Mouse (Mus musculus) urinary bladder, postnatal 25 days (tissue): ENCODE results near the gene Olfr393.

Source experiments
- DNase-seq: peaks from one replicate; pipeline ENCODE4 v3.0.0; 2022; ENCODE audit warnings: low spot score

Gene Olfr393

GRCm38 (mm10) chr11:73851354-73851753, at the start of gene Olfr393:
Gene Olfr393, minus strand, starts transcription at chr11:73851454.
- no peak for DNase-seq

- DNase-seq: no peak
Observed at GRCm38 (mm10) chr11:73890671-73891070, 39.4 kb upstream of the Olfr393 start, which contains the start of gene Olfr394. Gene Olfr394, minus strand, starts transcription at chr11:73890771.

DNA sequence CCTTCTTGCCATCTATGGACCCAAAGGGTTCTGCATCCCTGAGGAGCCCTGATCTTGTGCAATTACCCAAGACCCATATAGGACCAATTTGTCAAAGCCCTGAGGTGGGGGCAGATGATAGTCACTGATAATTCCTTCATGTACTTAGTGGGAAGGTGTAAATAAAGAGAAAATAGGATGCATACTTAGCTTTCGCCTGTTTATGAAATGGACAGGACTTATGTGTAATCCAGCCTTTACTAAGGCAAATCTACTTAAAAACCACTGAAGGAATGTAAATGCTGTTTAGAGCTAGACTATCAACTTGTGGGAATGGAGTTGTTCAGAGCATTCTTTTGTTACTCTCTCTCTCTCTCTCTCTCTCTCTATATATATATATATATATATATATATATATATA, 34.3 kb downstream of the Olfr393 start, which contains the start of gene Olfr392:
Gene Olfr392, minus strand, starts transcription at position 101 of the 400 bp plus-strand sequence.
- DNase-seq: no peak

GRCm38 (mm10) chr11:73802952-73803351, 48.3 kb downstream of the Olfr393 start, which contains the start of gene Olfr391-ps:
Gene Olfr391-ps, minus strand, starts transcription at chr11:73803052.
- no peak for DNase-seq
